Mouse (Mus musculus) kidney, adult 9 months (tissue): ENCODE data around the gene Ncs1.

ENCODE experiments used
- DNase-seq: peaks from one replicate; pipeline ENCODE4 v3.0.0; 2022

Ncs1 gene

DNA sequence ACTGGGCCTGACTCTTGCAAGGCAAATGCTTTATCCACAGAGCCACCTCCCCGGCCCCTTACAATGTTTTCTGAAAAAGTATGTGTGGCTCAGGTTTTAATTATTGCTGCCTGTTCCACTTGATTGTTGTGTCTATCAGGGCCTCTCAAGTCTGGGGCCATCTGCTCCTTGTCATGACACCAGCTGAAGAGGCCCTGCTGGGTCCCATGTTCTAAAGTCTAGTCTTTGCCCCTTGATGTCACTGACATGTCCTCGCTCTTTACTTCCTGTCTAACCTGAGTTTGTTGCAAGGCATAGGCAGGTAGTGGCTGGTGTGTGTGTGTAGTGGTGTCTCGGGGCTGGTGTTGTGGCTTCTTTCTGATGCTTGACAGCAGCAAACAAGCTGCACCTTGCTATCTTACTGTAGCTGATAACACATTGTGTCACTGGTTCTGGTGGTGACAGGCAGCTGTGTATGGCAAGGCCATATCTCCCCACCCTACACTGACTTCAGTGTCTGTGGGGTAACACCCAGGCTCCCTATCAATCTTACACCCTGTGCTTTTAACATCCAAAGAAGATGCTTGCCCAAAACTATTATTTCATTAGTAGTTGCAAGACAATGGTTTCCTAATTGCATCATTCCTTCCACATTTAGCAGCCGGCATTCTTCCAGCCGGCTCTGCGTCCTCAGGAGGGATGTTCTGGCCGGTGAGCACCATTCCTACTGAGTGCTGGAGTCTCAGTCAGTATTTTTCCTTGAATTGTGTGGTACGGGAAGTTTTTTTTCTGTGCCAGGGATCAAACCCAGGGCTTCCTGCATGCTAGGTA lies 96.3 kb downstream of the Ncs1 start:
- no peak for DNase-seq
